Mouse (Mus musculus): ENCODE data around the gene Kank1. TPM values are rescaled to one million over a fixed set of nuclear protein-coding genes. Genes with fewer than 3 reads are reported as not detected.
A peak's percentile ranks its signal among the peaks of the same experiment; 100 is the strongest.

The Kank1 gene
- polyA plus RNA-seq, 1 experiment from 2014 or later = 6.6 TPM

GRCm38 (mm10) chr19:25230058-25230974 lies 6.5 kb upstream of the Kank1 start:
- H3K36me3 ChIP-seq (replicated peaks) = no peaks in the 10 kb centered on the region
- peaks cover 21% of the 10 kb centered on the region for H3K27me3 ChIP-seq
- no peaks in the 10 kb centered on the region for H3K4me1 ChIP-seq (replicated peaks)
- H3K4me3 ChIP-seq (replicated peaks) = no peak overlapping the region
- no peak overlapping the region for H3K27ac ChIP-seq (replicated peaks)
- no peak overlapping the region for H3K9ac ChIP-seq
- no peaks in the 10 kb centered on the region for H3K9me3 ChIP-seq (replicated peaks)
- H3K4me2 ChIP-seq = no peak overlapping the region
- WGBS (ENCODE audit: insufficient replicate concordance) = 54% methylated on average over 4 of the region's 4 CpGs
- peak; percentile 76 for ATAC-seq (ENCODE audit: insufficient read depth)

- Histone ChIP-seq H3K27me3 (peaks cover 27% of the 10 kb centered on the region), H3K9ac (no peak overlapping the region), H3K4me3 (replicated peaks) (no peak overlapping the region), H3K4me2 (no peak overlapping the region), H3K9me3 (replicated peaks) (no peaks in the 10 kb centered on the region), H3K27ac (replicated peaks) (no peak overlapping the region), H3K4me1 (replicated peaks) (no peaks in the 10 kb centered on the region), H3K36me3 (replicated peaks) (no peaks in the 10 kb centered on the region)
- ATAC-seq (ENCODE audit: insufficient read depth) = no peak
- WGBS (ENCODE audit: insufficient replicate concordance) = 70% methylated on average over 4 of the region's 4 CpGs
Measured at GRCm38 (mm10) chr19:25230975-25231334, 5.8 kb upstream of the Kank1 start.

GRCm38 (mm10) chr19:25232032-25232431 lies 4.7 kb upstream of the Kank1 start:
- no peak for ATAC-seq (ENCODE audit: insufficient read depth)
- 32% methylated on average over 10 of the region's 10 CpGs for WGBS (ENCODE audit: insufficient replicate concordance)

GRCm38 (mm10) chr19:25237492-25238040 lies 791 bp downstream of the Kank1 start:
- H3K4me1 ChIP-seq (replicated peaks) = no peaks in the 10 kb centered on the region; the same call in 1 of the 2 replicates
- H3K9ac ChIP-seq = no peak overlapping the region; the same call in 1 of the 2 replicates
- H3K4me3 ChIP-seq (replicated peaks) = peak overlapping the region; percentile 55
- H3K9me3 ChIP-seq (replicated peaks) = no peaks in the 10 kb centered on the region
- no peak overlapping the region for H3K27ac ChIP-seq (replicated peaks)
- ATAC-seq (ENCODE audit: insufficient read depth) = peak; percentile 31; the same call in 1 of the 2 replicates
- no peaks in the 10 kb centered on the region for H3K36me3 ChIP-seq (replicated peaks)
- peak overlapping the region; percentile 70 for H3K4me2 ChIP-seq
- peaks cover 70% of the 10 kb centered on the region for H3K27me3 ChIP-seq
- WGBS (ENCODE audit: insufficient replicate concordance) = under 1% methylated on average over 35 of the region's 35 CpGs

More at GRCm38 (mm10) chr19:25232032-25232431, 4.7 kb upstream of the Kank1 start:
- Histone ChIP-seq H3K4me1 (replicated peaks) (no peaks in the 10 kb centered on the region), H3K27me3 (peaks cover 37% of the 10 kb centered on the region), H3K9ac (no peak overlapping the region), H3K4me3 (replicated peaks) (no peak overlapping the region), H3K27ac (replicated peaks) (no peak overlapping the region), H3K4me2 (no peak overlapping the region), H3K9me3 (replicated peaks) (no peaks in the 10 kb centered on the region), H3K36me3 (replicated peaks) (no peaks in the 10 kb centered on the region)

GRCm38 (mm10) chr19:25238121-25238520 lies 1.3 kb downstream of the Kank1 start:
- H3K27ac ChIP-seq (replicated peaks) = no peak overlapping the region
- H3K27me3 ChIP-seq = peaks cover 70% of the 10 kb centered on the region
- no peaks in the 10 kb centered on the region for H3K36me3 ChIP-seq (replicated peaks)
- no peaks in the 10 kb centered on the region for H3K9me3 ChIP-seq (replicated peaks)
- ATAC-seq (ENCODE audit: insufficient read depth) = no peak
- WGBS (ENCODE audit: insufficient replicate concordance) = 9% methylated on average over 13 of the region's 13 CpGs
- H3K9ac ChIP-seq = no peak overlapping the region
- no peak overlapping the region for H3K4me3 ChIP-seq (replicated peaks)
- H3K4me2 ChIP-seq = peak overlapping the region; percentile 70
- H3K4me1 ChIP-seq (replicated peaks) = no peaks in the 10 kb centered on the region; the same call in 1 of the 2 replicates

- Histone ChIP-seq H3K27me3 (peaks cover 24% of the 10 kb centered on the region), H3K9me3 (replicated peaks) (no peaks in the 10 kb centered on the region), H3K27ac (replicated peaks) (no peak overlapping the region), H3K4me1 (replicated peaks) (no peaks in the 10 kb centered on the region), H3K4me3 (replicated peaks) (no peak overlapping the region), H3K9ac (no peak overlapping the region), H3K36me3 (replicated peaks) (no peaks in the 10 kb centered on the region), H3K4me2 (no peak overlapping the region)
- no peak for ATAC-seq (ENCODE audit: insufficient read depth)
- 54% methylated on average over 4 of the region's 4 CpGs for WGBS (ENCODE audit: insufficient replicate concordance)
Measured at GRCm38 (mm10) chr19:25243566-25243965, 6.8 kb downstream of the Kank1 start.

- H3K9me3 ChIP-seq (replicated peaks) = no peaks in the 10 kb centered on the region
- WGBS (ENCODE audit: insufficient replicate concordance) = 63% methylated on average over 8 of the region's 8 CpGs
- ATAC-seq (ENCODE audit: insufficient read depth) = no peak
Measured at GRCm38 (mm10) chr19:25246062-25246461, 9.3 kb downstream of the Kank1 start.

GRCm38 (mm10) chr19:25247858-25248552 lies 11.2 kb downstream of the Kank1 start:
- Histone ChIP-seq H3K4me3 (replicated peaks) (no peak overlapping the region), H3K9ac (no peak overlapping the region), H3K4me1 (replicated peaks) (no peaks in the 10 kb centered on the region), H3K9me3 (replicated peaks) (no peaks in the 10 kb centered on the region), H3K4me2 (no peak overlapping the region), H3K36me3 (replicated peaks) (no peaks in the 10 kb centered on the region), H3K27ac (replicated peaks) (no peak overlapping the region), H3K27me3 (no peaks in the 10 kb centered on the region)
- WGBS (ENCODE audit: insufficient replicate concordance) = 69% methylated on average over 14 of the region's 14 CpGs
- ATAC-seq (ENCODE audit: insufficient read depth) = no peak

More at GRCm38 (mm10) chr19:25246062-25246461, 9.3 kb downstream of the Kank1 start:
- no peak overlapping the region for H3K9ac ChIP-seq
- H3K4me2 ChIP-seq = no peak overlapping the region
- no peak overlapping the region for H3K27ac ChIP-seq (replicated peaks)
- no peaks in the 10 kb centered on the region for H3K36me3 ChIP-seq (replicated peaks)
- 0 out of 2 replicates have a peak, but pooled peaks cover 2% of the 10 kb centered on the region for H3K27me3 ChIP-seq
- no peak overlapping the region for H3K4me3 ChIP-seq (replicated peaks)
- H3K4me1 ChIP-seq (replicated peaks) = no peaks in the 10 kb centered on the region

GRCm38 (mm10) chr19:25249230-25249629 lies 12.5 kb downstream of the Kank1 start:
- ATAC-seq (ENCODE audit: insufficient read depth) = no peak
- Histone ChIP-seq H3K4me3 (replicated peaks) (no peak overlapping the region), H3K27me3 (no peaks in the 10 kb centered on the region), H3K36me3 (replicated peaks) (no peaks in the 10 kb centered on the region), H3K9ac (no peak overlapping the region), H3K4me2 (no peak overlapping the region), H3K27ac (replicated peaks) (no peak overlapping the region), H3K4me1 (replicated peaks) (no peaks in the 10 kb centered on the region), H3K9me3 (replicated peaks) (no peaks in the 10 kb centered on the region)
- WGBS (ENCODE audit: insufficient replicate concordance) = 64% methylated on average over 13 of the region's 13 CpGs

GRCm38 (mm10) chr19:25251610-25252140 lies 14.9 kb downstream of the Kank1 start:
- Histone ChIP-seq H3K36me3 (replicated peaks) (no peaks in the 10 kb centered on the region), H3K4me2 (no peak overlapping the region), H3K9me3 (replicated peaks) (no peaks in the 10 kb centered on the region), H3K4me3 (replicated peaks) (no peak overlapping the region), H3K4me1 (replicated peaks) (no peaks in the 10 kb centered on the region), H3K27ac (replicated peaks) (no peak overlapping the region), H3K9ac (no peak overlapping the region), H3K27me3 (no peaks in the 10 kb centered on the region)
- 53% methylated on average over 3 of the region's 3 CpGs for WGBS (ENCODE audit: insufficient replicate concordance)
- ATAC-seq (ENCODE audit: insufficient read depth) = no peak

- Histone ChIP-seq H3K27ac (replicated peaks) (no peak overlapping the region), H3K9me3 (replicated peaks) (no peaks in the 10 kb centered on the region), H3K27me3 (no peaks in the 10 kb centered on the region), H3K9ac (no peak overlapping the region), H3K4me1 (replicated peaks) (no peaks in the 10 kb centered on the region), H3K4me2 (no peak overlapping the region), H3K4me3 (replicated peaks) (no peak overlapping the region), H3K36me3 (replicated peaks) (no peaks in the 10 kb centered on the region)
- no peak for ATAC-seq (ENCODE audit: insufficient read depth)
- WGBS (ENCODE audit: insufficient replicate concordance) = 74% methylated on average over 6 of the region's 6 CpGs
Measured at GRCm38 (mm10) chr19:25253198-25253597, 16.4 kb downstream of the Kank1 start.
